In genomic region chr7:128678546-128678945, GRCm38 (mm10) we compare ENCODE assay signal across 16 mouse cellular contexts.
"Had no signal": no experiment of that assay in that cellular context is flagged by ENCODE, and none has a peak within 500 bp of the region (broad histone marks: within the 10 kb centered on the region; RNA-seq: fewer than 3 reads in every experiment).

No protein-coding gene starts in this region.

- H3K4me1 ChIP-seq: neural tube, embryonic 15.5 days; stomach, embryonic 15.5 days had no signal

- H3K27me3 ChIP-seq: neural tube, embryonic 13.5 days; neural tube, embryonic 15.5 days; stomach, embryonic 15.5 days had no signal

- H3K9me3 ChIP-seq: neural tube, embryonic 13.5 days; neural tube, embryonic 15.5 days; stomach, embryonic 15.5 days had no signal

- DNase-seq: retina, postnatal 1 day; right cerebral cortex, adult 18-20 months; right cerebral cortex, postnatal 14 days; right cerebral cortex, postnatal 25 days; right cerebral cortex, postnatal 4 days; spleen, adult 18-20 months; thymus, adult 18-20 months; thymus, adult 2 months; thymus, postnatal 14 days; thymus, postnatal 25 days; thymus, postnatal 36 days; thymus, postnatal 4 days had no signal

- H3K4me2 ChIP-seq: neural tube, embryonic 13.5 days; neural tube, embryonic 15.5 days; stomach, embryonic 15.5 days had no signal

- H3K9ac ChIP-seq: neural tube, embryonic 13.5 days; neural tube, embryonic 15.5 days; stomach, embryonic 15.5 days had no signal

- H3K27ac ChIP-seq: neural tube, embryonic 13.5 days; neural tube, embryonic 15.5 days; stomach, embryonic 15.5 days; stomach, postnatal 0 days had no signal

- H3K4me3 ChIP-seq: neural tube, embryonic 13.5 days; neural tube, embryonic 15.5 days; stomach, embryonic 15.5 days had no signal
